Mouse (Mus musculus): ENCODE measurements around the gene Necap1. TPM values are rescaled to one million over a fixed set of nuclear protein-coding genes. Genes with fewer than 3 reads are reported as not detected.

The Necap1 gene
- polyA plus RNA-seq, 2 experiments from 2014 or later, result 32.2 to 44.6 TPM

- no peak for ATAC-seq
Measured at GRCm38 (mm10) chr6:122889599-122889998, 15.3 kb downstream of the Necap1 start.

GRCm38 (mm10) chr6:122892442-122893049 lies 18.3 kb downstream of the Necap1 start:
- no peak for ATAC-seq

GRCm38 (mm10) chr6:122919922-122920321 lies 45.6 kb downstream of the Necap1 start:
- no peak for ATAC-seq

GRCm38 (mm10) chr6:122921451-122921850 lies 47.2 kb downstream of the Necap1 start, which contains the start of gene Clec4a1:
TSS of gene Clec4a1 (plus strand) at chr6:122921848.
- ATAC-seq, result no peak

- no peak for ATAC-seq
Measured at GRCm38 (mm10) chr6:122934845-122935244, 60.6 kb downstream of the Necap1 start.

Other genes with a start within 250 kb of the Necap1 start
- not detected for gene Dppa3, start 248.1 kb upstream of the Necap1 start, polyA plus RNA-seq (2017; shearing (Covaris generic))
- gene Nanog, start 167.0 kb upstream of the Necap1 start, polyA plus RNA-seq (2017; shearing (Covaris generic)), result under 1 TPM in 1 of 2 experiments, not detected in 1; 0.22 TPM
- gene Slc2a3, start 72.8 kb upstream of the Necap1 start, polyA plus RNA-seq (2017; shearing (Covaris generic)), result 10 to 100 TPM; 64.2 to 69.4 TPM
- 1 to 10 TPM; 6.6 to 8.7 TPM for gene Foxj2, start 54.6 kb upstream of the Necap1 start, polyA plus RNA-seq (2017; shearing (Covaris generic))
- gene C3ar1, start 18.3 kb upstream of the Necap1 start, polyA plus RNA-seq (2017; shearing (Covaris generic)), result under 1 TPM in 1 of 2 experiments, not detected in 1; 0.60 TPM
- gene Clec4a1, start 47.4 kb downstream of the Necap1 start, polyA plus RNA-seq (2017; shearing (Covaris generic)), result under 1 TPM in 1 of 2 experiments, not detected in 1; 0.51 TPM
- under 1 TPM in 1 of 2 experiments, not detected in 1; 0.73 TPM for gene Clec4a3, start 78.0 kb downstream of the Necap1 start, polyA plus RNA-seq (2017; shearing (Covaris generic))
- gene Clec4a4, start 115.9 kb downstream of the Necap1 start, polyA plus RNA-seq (2017; shearing (Covaris generic)), result not detected
- not detected for gene Clec4b1, start 175.5 kb downstream of the Necap1 start, polyA plus RNA-seq (2017; shearing (Covaris generic))
- not detected for gene Clec4a2, start 232.0 kb downstream of the Necap1 start, polyA plus RNA-seq (2017; shearing (Covaris generic))

Data from activated CD4-positive, CD25-positive, alpha-beta regulatory T cell, adult 4 months (primary cell).